Mouse (Mus musculus) 416B (cell line): ENCODE measurements at regions not wholly inside any gene's neighbourhood (a gene's known extent, or its start where the extent isn't known, plus 50 kb on each side); places are given as distances from the start of the nearest gene placed in this dataset.
"Not testable (repeated sequence)": the region's sequence is repeated elsewhere in the genome, so short reads cannot be mapped to it uniquely, and the experiment has no call there.

Experiments
- DNase-seq: peaks from one replicate; pipeline ENCODE4 v3.0.0; 2011; ENCODE audit warnings: low read depth

- DNase-seq: peak; percentile 53
Observed at GRCm38 (mm10) chr2:166516261-166516660, 197.4 kb downstream of the Prex1 start.

GRCm38 (mm10) chr2:166514664-166515063 is 199.0 kb downstream of the Prex1 start:
- DNase-seq: no peak

GRCm38 (mm10) chr2:166512488-166512887 is 201.1 kb downstream of the Prex1 start:
- peak; percentile 25 for DNase-seq

GRCm38 (mm10) chr2:166511477-166511876 is 202.2 kb downstream of the Prex1 start:
- not testable (repeated sequence) for DNase-seq

- DNase-seq: no peak
Observed at GRCm38 (mm10) chr2:166510776-166511175, 202.9 kb downstream of the Prex1 start.

GRCm38 (mm10) chr2:166509591-166509990 is 204.0 kb downstream of the Prex1 start:
- DNase-seq: no peak

- DNase-seq: no peak
Observed at GRCm38 (mm10) chr2:166508656-166509420, 204.8 kb downstream of the Prex1 start.

- no peak for DNase-seq
Observed at GRCm38 (mm10) chr2:166505309-166505708, 208.3 kb downstream of the Prex1 start.

GRCm38 (mm10) chr2:166503666-166504065 is 210.0 kb downstream of the Prex1 start:
- no peak for DNase-seq

- no peak for DNase-seq
Observed at GRCm38 (mm10) chr2:166492895-166493294, 220.7 kb downstream of the Prex1 start.

GRCm38 (mm10) chr2:166492421-166492820 is 221.2 kb downstream of the Prex1 start:
- no peak for DNase-seq

- DNase-seq: peak; percentile 81
Observed at GRCm38 (mm10) chr2:166491861-166492260, 221.8 kb downstream of the Prex1 start.

- no peak for DNase-seq
Observed at GRCm38 (mm10) chr2:166489041-166489872, 224.4 kb downstream of the Prex1 start.

- DNase-seq: peak; percentile 54
Observed at GRCm38 (mm10) chr2:166487688-166488087, 225.9 kb downstream of the Prex1 start.

GRCm38 (mm10) chr2:166485788-166486187 is 227.8 kb downstream of the Prex1 start:
- DNase-seq: no peak

GRCm38 (mm10) chr2:166485361-166485760 is 228.3 kb downstream of the Prex1 start:
- DNase-seq: no peak

GRCm38 (mm10) chr2:166483617-166484319 is 229.9 kb downstream of the Prex1 start:
- DNase-seq: peak; percentile 46

GRCm38 (mm10) chr2:166482720-166483616 is 230.7 kb downstream of the Prex1 start:
- DNase-seq: no peak

- DNase-seq: no peak
Observed at GRCm38 (mm10) chr2:166481774-166482173, 231.9 kb downstream of the Prex1 start.

- DNase-seq: no peak
Observed at GRCm38 (mm10) chr2:166481362-166481761, 232.3 kb downstream of the Prex1 start.

GRCm38 (mm10) chr2:166480883-166481282 is 232.7 kb downstream of the Prex1 start:
- DNase-seq: no peak
